In genomic region chr17:3114358-3114719, GRCm38 (mm10) we compare ENCODE assay signal across 8 mouse cellular contexts. TPM values are rescaled to one million over a fixed set of nuclear protein-coding genes. Genes with fewer than 3 reads are reported as not detected.
DNase-seq lines count a peak whose midpoint lies in the region; ATAC-seq and TF ChIP-seq lines count a peak whose summit lies in the region.

No protein-coding gene starts in this region.

- no peaks in the 10 kb centered on the region for H3K36me3 ChIP-seq in heart, embryonic 16.5 days (ENCODE audit: control insufficient read depth, insufficient read depth)
- peaks cover 25% of the 10 kb centered on the region for H3K36me3 ChIP-seq in G1E (replicated peaks)
- H3K36me3 ChIP-seq in forebrain, embryonic 10.5 days (replicated peaks): peaks cover 31% of the 10 kb centered on the region
- no peaks in the 10 kb centered on the region; the same call in 1 of the 2 replicates for H3K36me3 ChIP-seq in liver, adult 2 months (ENCODE audit: control insufficient read depth, insufficient read depth, low read length)

- no peak for DNase-seq in heart, adult 8-10 months (ENCODE audit: low spot score)
- peak; percentile 40 for DNase-seq in G1E (ENCODE audit: low spot score)
- DNase-seq in forebrain, embryonic 10.5 days (ENCODE audit: extremely low spot score, low spot score): no peak
- peak; percentile 64 for DNase-seq in liver, adult 2 months (ENCODE audit: extremely low read depth, low read depth, low spot score)
- peak; percentile 68 to 85 for DNase-seq in spleen, postnatal 4 days (ENCODE audit: low spot score in 2 of 2)
- no peak for DNase-seq in urinary bladder, postnatal 36 days (ENCODE audit: low spot score in 2 of 2)
- DNase-seq in ovary, postnatal 10 days (ENCODE audit: low spot score): no peak

- ATAC-seq in heart, embryonic 16.5 days (replicated peaks; ENCODE audit: extremely low read depth, insufficient read depth, low FRiP score): peak; percentile 43
- ATAC-seq in G1E (ENCODE audit: extremely low read depth, insufficient number of reproducible peaks, low FRiP score, poor library complexity, severe bottlenecking): peak; percentile 18; the same call in 1 of the 2 replicates

- peak overlapping the region; percentile 98 for H3K27ac ChIP-seq in heart, embryonic 16.5 days (ENCODE audit: low read length)
- H3K27ac ChIP-seq in forebrain, embryonic 10.5 days: peak overlapping the region; percentile 98
- peak overlapping the region; percentile 95 for H3K27ac ChIP-seq in liver, adult 2 months (replicated peaks; ENCODE audit: insufficient read depth, low read depth, low read length)

- H3K4me1 ChIP-seq in heart, embryonic 16.5 days (ENCODE audit: control insufficient read depth, insufficient read depth, low read length): peaks cover 18% of the 10 kb centered on the region
- peaks cover 28% of the 10 kb centered on the region for H3K4me1 ChIP-seq in G1E (ENCODE audit: insufficient read depth, low read depth, low read length)
- peaks cover 34% of the 10 kb centered on the region for H3K4me1 ChIP-seq in forebrain, embryonic 10.5 days
- peaks cover 8% of the 10 kb centered on the region for H3K4me1 ChIP-seq in liver, adult 2 months (ENCODE audit: control insufficient read depth, insufficient read depth, low read length)

- H3K27me3 ChIP-seq in heart, embryonic 16.5 days (ENCODE audit: control insufficient read depth, insufficient read depth, low read length): no peaks in the 10 kb centered on the region
- no peaks in the 10 kb centered on the region for H3K27me3 ChIP-seq in G1E (ENCODE audit: insufficient read depth, low read length)
- no peaks in the 10 kb centered on the region for H3K27me3 ChIP-seq in forebrain, embryonic 10.5 days (ENCODE audit: poor library complexity, severe bottlenecking)
- H3K27me3 ChIP-seq in liver, adult 2 months (ENCODE audit: control insufficient read depth, insufficient read depth, low read length): no peaks in the 10 kb centered on the region

- TF ChIP-seq POLR2A in liver, adult 2 months (IDR thresholded peaks at IDR 0.05; ENCODE audit: extremely low read depth, insufficient read depth, low read length): no peak

- peaks cover 20% of the 10 kb centered on the region; the same call in 1 of the 2 replicates for H3K79me2 ChIP-seq in liver, adult 2 months (ENCODE audit: control insufficient read depth, insufficient read depth, low read length)

- H3K9ac ChIP-seq in heart, embryonic 16.5 days (ENCODE audit: low read length): peak overlapping the region; percentile 99
- H3K9ac ChIP-seq in liver, adult 2 months (ENCODE audit: low read depth, low read length): peak overlapping the region; percentile 97

- peak overlapping the region; percentile 70 for H3K4me3 ChIP-seq in heart, embryonic 16.5 days (ENCODE audit: low read length)
- H3K4me3 ChIP-seq in G1E (ENCODE audit: low read depth, low read length): peak overlapping the region; percentile 97
- peak overlapping the region; percentile 96 for H3K4me3 ChIP-seq in forebrain, embryonic 10.5 days
- peak overlapping the region; percentile 94 for H3K4me3 ChIP-seq in liver, adult 2 months (ENCODE audit: insufficient read depth, low read depth, low read length)

- H3K9me3 ChIP-seq in heart, embryonic 16.5 days (replicated peaks; ENCODE audit: control insufficient read depth, low read length): no peaks in the 10 kb centered on the region
- H3K9me3 ChIP-seq in G1E (replicated peaks): no peaks in the 10 kb centered on the region
- H3K9me3 ChIP-seq in forebrain, embryonic 10.5 days: no peaks in the 10 kb centered on the region

- under 1% methylated on average over 31 of the region's 31 CpGs for WGBS in heart, embryonic 16.5 days
- WGBS in forebrain, embryonic 10.5 days: 0% methylated on average over 31 of the region's 31 CpGs
- WGBS in liver, adult 2 months: under 1% methylated on average over 31 of the region's 31 CpGs

- TF ChIP-seq CTCF in G1E (IDR thresholded peaks at IDR 0.05; ENCODE audit: low read depth, low read length): no peak
- peak; percentile 26 for TF ChIP-seq CTCF in liver, adult 2 months (IDR thresholded peaks at IDR 0.05; ENCODE audit: low read depth, low read length)

- peak overlapping the region; percentile 84 for H3K4me2 ChIP-seq in heart, embryonic 16.5 days (ENCODE audit: low read depth, low read length)

RNA-seq across cellular contexts. Expression of gene Scaf8, which starts 0.4 kb away (rescaled TPM):
- 12.6 and 13.7 TPM in 2 replicates for polyA plus RNA-seq in heart, embryonic 16.5 days (2015; fragmentation: Nextera tagmentation; extraction: Ambion mirVana)
- total RNA-seq in heart, adult 8-10 months (2022): 10 to 100 TPM; 25.8 to 30.8 (median 29.1) TPM
- total RNA-seq in G1E (2014; fragmentation: Nextera tagmentation): 76.5 and 79.9 TPM in 2 replicates
- total RNA-seq in G1E (2017): 38.0 and 43.5 TPM in 2 replicates
- polyA plus RNA-seq in G1E (2012): 51.0 and 57.0 TPM in 2 replicates
- 19.6 and 21.1 TPM in 2 replicates for polyA plus RNA-seq in forebrain, embryonic 10.5 days (2016; fragmentation: Nextera tagmentation; extraction: Ambion mirVana)
- total RNA-seq in liver, adult 2 months (2014; rRNA removed): 12.1 and 12.4 TPM in 2 replicates
- 9.4 and 10.8 TPM in 2 replicates for polyA plus RNA-seq in liver, adult 2 months (2012; rRNA removed)

Comparison
In these comparisons a context has a peak if more than half of its experiments do, and no peak if none do; other contexts are left out.
1. DNase-seq: peak in G1E (single experiment), liver, adult 2 months (single experiment) and spleen, postnatal 4 days (2 of 2); none in heart, adult 8-10 months (single experiment), forebrain, embryonic 10.5 days (single experiment), urinary bladder, postnatal 36 days (0 of 2) and ovary, postnatal 10 days (single experiment).
2. Peak in every context shown above with its lines, with median percentiles within 50 percentile points of each other: H3K27ac ChIP-seq and H3K4me3 ChIP-seq.